Mouse (Mus musculus) adrenal gland, postnatal 36 days (tissue): ENCODE measurements around the gene Phldb1. TPM values are rescaled to one million over a fixed set of nuclear protein-coding genes. Genes with fewer than 3 reads are reported as not detected.
"Not testable (repeated sequence)": the region's sequence is repeated elsewhere in the genome, so short reads cannot be mapped to it uniquely, and the experiment has no call there.

Source experiments
- DNase-seq, 2 experiments: peaks; one replicate each; pipeline ENCODE4 v3.0.0; 2021; ENCODE audit warnings: mixed read lengths in 1 of 2
- total RNA-seq, 2 experiments: library from RNA; stranded (reverse); gene quantifications; 2 replicates each; pipeline ENCODE4 v1.2.3; 2021

The Phldb1 gene
- total RNA-seq, 2 experiments from 2014 or later: 41.2 to 48.9 TPM

GRCm38 (mm10) chr9:44652027-44652426, 83.0 kb downstream of the Phldb1 start:
- DNase-seq: peak; percentile 84 to 90

GRCm38 (mm10) chr9:44648881-44649281, 86.1 kb downstream of the Phldb1 start:
- no peak for DNase-seq

DNA sequence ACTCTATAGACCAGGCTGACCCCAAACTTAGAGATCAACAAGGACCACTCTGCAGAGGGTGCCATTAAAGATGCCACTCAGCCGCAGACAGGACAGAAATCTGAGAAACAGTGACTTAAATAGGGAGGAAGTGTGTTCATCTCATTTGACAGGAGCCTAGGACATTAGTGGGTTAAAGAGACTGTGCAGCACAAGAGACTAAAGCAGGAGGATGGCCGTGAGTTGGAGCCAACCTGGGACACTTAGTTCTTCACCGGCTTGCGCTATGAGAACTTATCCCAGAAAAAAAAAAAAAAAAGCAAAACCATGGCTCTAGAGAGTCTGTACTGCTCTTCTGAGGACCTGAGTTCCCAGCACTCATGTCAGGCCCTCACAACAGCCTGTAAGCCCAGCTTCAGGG, 87.3 kb downstream of the Phldb1 start:
- no peak for DNase-seq

DNA sequence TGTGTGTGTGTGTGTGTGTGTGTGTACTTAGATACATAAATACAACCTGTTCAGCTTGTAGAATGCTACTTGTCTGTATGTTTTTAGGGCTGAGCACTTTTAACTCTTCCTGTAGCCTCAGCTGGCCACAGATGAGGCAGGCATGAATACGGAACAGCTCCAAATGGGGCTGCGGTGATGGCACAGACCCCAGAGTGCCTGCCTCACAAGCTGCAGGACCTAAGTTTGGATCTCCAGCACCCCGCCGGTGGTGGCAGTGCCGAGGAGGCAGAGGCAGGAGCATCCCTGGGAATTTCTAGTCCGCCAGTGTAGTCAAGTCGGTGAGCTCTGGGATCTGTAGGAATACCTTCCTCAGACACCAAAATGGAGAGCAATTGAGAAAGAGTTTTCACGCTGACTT, 88.0 kb downstream of the Phldb1 start:
- no peak for DNase-seq

GRCm38 (mm10) chr9:44646366-44646765, 88.6 kb downstream of the Phldb1 start:
- no peak for DNase-seq

DNA sequence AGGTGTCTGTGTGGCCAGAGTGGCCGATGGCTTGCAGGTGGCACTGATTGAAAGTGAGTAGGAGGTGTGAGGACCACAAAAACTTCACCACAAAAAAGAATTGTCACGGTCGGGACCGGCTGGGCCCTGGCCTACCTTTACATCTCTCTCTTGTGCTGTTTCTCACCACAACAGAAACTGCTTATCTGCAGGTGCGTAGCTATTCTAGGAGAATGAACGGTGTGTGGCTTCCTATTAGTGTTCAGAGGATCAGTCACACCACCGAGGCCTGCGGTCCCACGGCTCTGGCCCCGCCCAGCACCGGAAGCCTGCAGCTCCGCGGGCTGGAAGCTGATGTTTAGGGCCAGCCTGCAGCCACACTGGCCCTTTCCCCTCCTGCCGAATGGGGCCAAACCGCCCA, 89.1 kb downstream of the Phldb1 start:
- DNase-seq: peak in 1 of 2 experiments; percentile 42

- DNase-seq: peak; percentile 68 to 73
Observed at GRCm38 (mm10) chr9:44645481-44645880, 89.5 kb downstream of the Phldb1 start.

GRCm38 (mm10) chr9:44644186-44644585, 90.8 kb downstream of the Phldb1 start:
- DNase-seq: no peak

GRCm38 (mm10) chr9:44643103-44643502, 91.9 kb downstream of the Phldb1 start:
- DNase-seq: no peak

DNA sequence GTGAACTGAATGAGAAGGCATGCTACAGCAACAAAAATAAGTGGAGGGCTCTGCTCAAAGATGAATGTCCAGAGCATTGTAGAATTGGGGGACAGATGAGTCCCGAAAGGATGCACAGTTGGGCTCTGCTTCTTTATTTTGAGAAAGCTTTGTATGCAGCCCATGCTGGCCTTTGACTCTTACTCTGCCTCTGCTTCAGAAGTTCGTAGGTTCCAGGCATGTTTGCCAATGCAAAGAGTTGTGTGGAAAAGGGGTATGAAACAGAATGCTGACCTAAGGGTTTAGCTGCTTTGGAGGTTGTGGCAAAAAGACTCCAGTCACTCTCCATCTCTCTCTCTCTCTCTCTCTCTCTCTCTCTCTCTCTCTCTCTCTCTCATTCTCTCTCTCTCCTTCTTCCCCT, 93.4 kb downstream of the Phldb1 start:
- DNase-seq: no peak

- DNase-seq: no peak
Observed at GRCm38 (mm10) chr9:44640646-44641357, 94.2 kb downstream of the Phldb1 start.

DNA sequence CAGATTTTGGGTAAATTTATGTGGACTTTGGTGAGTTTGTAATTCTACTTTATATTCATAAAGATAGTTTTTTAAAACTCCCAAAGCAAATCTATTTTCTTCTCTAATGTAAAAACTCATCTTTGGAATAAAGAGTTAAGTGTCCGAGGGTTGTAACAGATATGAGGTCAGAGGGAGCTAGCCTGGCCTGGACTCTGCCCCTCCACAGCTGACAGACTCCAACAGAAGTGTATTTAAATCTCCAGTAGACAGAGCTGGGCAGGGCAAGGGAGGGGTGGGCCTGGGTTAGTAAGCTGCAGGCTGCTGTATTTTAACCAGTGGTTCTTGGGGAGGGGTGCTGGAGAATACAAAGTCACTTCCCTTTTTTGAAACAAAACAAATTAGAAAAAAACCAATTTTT, 95.0 kb downstream of the Phldb1 start:
- not testable (repeated sequence) for DNase-seq

GRCm38 (mm10) chr9:44638726-44639125, 96.3 kb downstream of the Phldb1 start:
- peak in 1 of 2 experiments; percentile 13 for DNase-seq

- DNase-seq: peak; percentile 37 to 63
Observed at GRCm38 (mm10) chr9:44637551-44638169, 97.3 kb downstream of the Phldb1 start.

Other genes with a start within 250 kb of the Phldb1 start
- gene Cxcr5, start 173.3 kb downstream of the Phldb1 start, total RNA-seq: not detected
- gene Ddx6, start 130.3 kb downstream of the Phldb1 start, total RNA-seq: 100 to 1,000 TPM; 134 to 149 TPM
- not detected for gene Treh, start 62.0 kb downstream of the Phldb1 start, total RNA-seq
- 100 to 1,000 TPM; 173 to 185 TPM for gene Arcn1, start 32.6 kb upstream of the Phldb1 start, total RNA-seq
- 10 to 100 TPM; 68.9 to 97.6 TPM for gene Ift46, start 32.7 kb upstream of the Phldb1 start, total RNA-seq
- 1 to 10 TPM; 2.2 to 8.8 TPM for gene Tmem25, start 64.1 kb upstream of the Phldb1 start, total RNA-seq
- 1 to 10 TPM; 1.2 to 4.1 TPM for gene Ttc36, start 67.9 kb upstream of the Phldb1 start, total RNA-seq
- 10 to 100 TPM; 31.9 to 38.3 TPM for gene Kmt2a, start 146.1 kb upstream of the Phldb1 start, total RNA-seq
- gene Atp5l, start 185.5 kb upstream of the Phldb1 start, total RNA-seq: 100 to 1,000 TPM; 605 to 637 TPM
- gene Ube4a, start 230.4 kb upstream of the Phldb1 start, total RNA-seq: 100 to 1,000 TPM in 1 of 2 experiments, 10 to 100 TPM in 1; 97.9 to 105 TPM
- gene Cd3g, start 245.2 kb upstream of the Phldb1 start, total RNA-seq: under 1 TPM in 1 of 2 experiments, not detected in 1; 0.30 TPM
- gene Cd3d, start 246.6 kb upstream of the Phldb1 start, total RNA-seq: 1 to 10 TPM in 1 of 2 experiments, not detected in 1; 1.5 TPM